Mouse (Mus musculus) adrenal gland, adult 2 months (tissue): ENCODE data around the gene 1700019D03Rik. TPM values are rescaled to one million over a fixed set of nuclear protein-coding genes. Genes with fewer than 3 reads are reported as not detected.

Source experiments
- DNase-seq: peaks from one replicate; pipeline ENCODE4 v3.0.0; 2021
- long read RNA-seq: library from polyadenylated mRNA; stranded (forward); transcript quantifications from one replicate; pipeline ENCODE4 v2.0.0, GENCODE M21; 2021
- polyA plus RNA-seq: library from polyadenylated mRNA; depleted of rRNA; stranded (reverse); fragments of >200 nt; gene quantifications from 2 replicates; pipeline ENCODE4 v1.2.3, GENCODE M21; 2012; rRNA removed
- total RNA-seq, 2 experiments: library from RNA; stranded (reverse); gene quantifications; 2 replicates each; pipeline ENCODE4 v1.2.3; 2021

Gene 1700019D03Rik
- total RNA-seq (1 to 10 TPM; 1.1 to 1.7 TPM), polyA plus RNA-seq (0.19 and 0.29 TPM in 2 replicates)
- long read RNA-seq, result 0 reads

DNA sequence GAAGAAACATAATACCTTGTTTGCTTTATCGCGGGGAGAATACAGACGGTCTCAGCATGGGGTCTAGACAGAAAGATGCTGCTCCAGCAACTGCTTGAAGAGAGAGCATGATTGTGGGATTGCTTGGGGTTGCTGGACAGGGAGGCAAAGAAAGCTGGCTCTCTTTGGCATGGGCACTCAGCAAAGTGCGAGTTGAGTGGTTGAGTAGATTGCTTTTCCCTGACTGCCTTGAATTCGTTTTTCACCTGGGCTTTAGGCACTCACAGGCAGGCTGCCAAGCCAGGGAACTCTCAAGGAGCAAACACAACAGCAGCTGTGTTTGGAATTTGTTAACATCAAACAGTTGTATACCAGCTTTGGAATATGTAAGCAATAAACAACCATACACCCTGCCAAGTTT is at the start of gene 1700019D03Rik:
Gene 1700019D03Rik (minus strand): TSS at position 101 of the 400 bp plus-strand sequence.
- DNase-seq, result no peak

DNA sequence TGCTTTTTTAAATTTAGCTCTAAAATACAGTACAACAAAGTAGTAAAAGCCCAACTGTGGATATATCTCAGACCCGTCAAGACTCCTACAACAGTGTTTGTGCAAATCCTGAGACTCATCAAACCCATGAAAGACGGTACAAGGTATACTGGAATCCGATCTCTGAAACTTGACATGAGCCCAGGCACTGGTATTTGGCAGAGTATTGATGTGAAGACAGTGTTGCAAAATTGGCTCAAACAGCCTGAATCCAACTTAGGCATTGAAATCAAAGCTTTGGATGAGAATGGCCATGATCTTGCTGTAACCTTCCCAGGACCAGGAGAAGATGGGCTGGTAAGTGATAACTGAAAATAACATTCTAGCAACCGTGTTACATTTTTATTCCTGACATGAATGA is 43.9 kb upstream of the 1700019D03Rik start:
- DNase-seq, result no peak

DNA sequence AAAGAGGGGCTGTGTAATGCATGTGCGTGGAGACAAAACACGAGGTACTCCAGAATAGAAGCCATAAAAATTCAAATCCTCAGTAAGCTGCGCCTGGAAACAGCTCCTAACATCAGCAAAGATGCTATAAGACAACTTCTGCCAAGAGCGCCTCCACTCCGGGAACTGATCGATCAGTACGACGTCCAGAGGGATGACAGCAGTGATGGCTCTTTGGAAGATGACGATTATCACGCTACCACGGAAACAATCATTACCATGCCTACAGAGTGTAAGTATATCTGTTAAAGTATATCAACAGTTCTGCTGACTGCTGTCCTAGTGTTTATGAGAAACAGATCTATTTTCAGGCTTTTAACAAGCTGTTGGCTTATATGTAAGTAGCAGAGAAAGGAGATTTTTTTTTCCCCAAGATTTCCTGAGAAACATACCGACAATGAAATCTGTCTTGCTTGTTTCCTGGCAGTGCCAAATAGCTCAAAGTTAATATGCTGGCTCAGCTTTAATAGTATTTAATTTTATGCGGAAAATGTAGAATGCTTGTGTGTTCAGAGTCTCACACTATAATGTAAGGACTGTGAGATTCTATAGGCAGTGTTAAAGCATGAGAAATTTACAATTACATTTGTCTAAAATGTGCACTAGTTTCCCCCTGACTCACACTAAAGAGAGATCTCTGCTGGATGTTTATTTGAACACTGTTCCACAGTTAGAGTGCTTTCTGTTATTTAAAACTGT is 42.1 kb upstream of the 1700019D03Rik start:
- DNase-seq, result no peak

DNA sequence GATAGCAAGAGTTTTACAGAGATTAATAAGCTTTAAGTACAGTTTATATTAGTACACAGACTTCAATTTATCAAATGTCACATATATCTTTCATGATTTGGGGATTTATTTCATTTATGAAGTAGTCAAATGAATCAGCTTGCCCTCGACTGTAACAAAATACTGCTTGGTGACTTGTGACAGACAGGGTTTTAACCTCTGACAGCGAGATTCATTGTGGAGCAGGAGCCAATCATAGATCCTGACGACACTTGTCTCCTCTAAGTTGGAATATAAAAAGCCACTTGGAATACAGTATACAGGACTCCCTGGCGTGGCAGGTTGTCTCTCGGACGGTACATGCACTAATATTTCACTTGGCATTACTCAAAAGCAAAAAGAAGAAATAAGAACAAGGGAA is 41.4 kb upstream of the 1700019D03Rik start, which contains the start of gene Mstn:
Gene Mstn (plus strand): TSS at position 301 of the 400 bp plus-strand sequence.
- no peak for DNase-seq

DNA sequence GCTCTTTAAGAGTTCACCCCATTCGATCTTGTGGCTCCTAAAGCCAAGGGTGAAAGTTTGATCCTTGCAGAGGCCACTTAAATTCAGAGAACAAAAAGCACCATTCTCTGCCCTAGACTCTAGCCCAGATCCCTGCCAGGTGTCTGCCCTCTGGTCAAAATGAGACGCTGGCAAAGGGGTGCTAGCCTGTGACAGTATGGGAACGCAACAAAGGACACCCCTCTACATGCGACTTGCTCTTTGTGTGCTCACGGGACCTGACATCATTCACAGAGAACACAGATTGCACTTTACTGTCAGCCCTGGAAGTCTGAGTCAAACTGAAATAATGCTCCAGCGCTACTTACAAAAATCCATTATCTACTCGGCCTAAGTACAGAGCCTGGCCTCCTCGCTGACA is 40.5 kb upstream of the 1700019D03Rik start:
- DNase-seq, result no peak

DNA sequence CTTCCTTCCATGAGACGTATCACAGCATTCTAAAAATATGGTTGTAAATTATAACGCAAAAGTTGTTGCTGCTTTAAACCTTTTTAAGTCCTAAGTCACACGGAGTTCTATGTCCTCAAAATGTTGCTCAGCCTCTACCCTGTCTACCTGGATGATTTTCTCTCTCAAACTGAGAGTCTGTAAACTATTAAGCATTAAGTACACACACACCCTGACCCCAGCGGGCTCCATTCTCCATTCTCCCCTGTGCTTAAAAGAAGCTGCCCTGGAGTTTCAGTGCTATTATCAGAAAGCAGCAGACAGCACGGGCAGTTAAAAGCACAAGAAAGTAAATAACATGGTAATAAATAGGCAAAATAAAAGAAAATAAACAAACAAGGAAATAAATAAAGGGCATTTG is 39.1 kb upstream of the 1700019D03Rik start:
- DNase-seq, result no peak

DNA sequence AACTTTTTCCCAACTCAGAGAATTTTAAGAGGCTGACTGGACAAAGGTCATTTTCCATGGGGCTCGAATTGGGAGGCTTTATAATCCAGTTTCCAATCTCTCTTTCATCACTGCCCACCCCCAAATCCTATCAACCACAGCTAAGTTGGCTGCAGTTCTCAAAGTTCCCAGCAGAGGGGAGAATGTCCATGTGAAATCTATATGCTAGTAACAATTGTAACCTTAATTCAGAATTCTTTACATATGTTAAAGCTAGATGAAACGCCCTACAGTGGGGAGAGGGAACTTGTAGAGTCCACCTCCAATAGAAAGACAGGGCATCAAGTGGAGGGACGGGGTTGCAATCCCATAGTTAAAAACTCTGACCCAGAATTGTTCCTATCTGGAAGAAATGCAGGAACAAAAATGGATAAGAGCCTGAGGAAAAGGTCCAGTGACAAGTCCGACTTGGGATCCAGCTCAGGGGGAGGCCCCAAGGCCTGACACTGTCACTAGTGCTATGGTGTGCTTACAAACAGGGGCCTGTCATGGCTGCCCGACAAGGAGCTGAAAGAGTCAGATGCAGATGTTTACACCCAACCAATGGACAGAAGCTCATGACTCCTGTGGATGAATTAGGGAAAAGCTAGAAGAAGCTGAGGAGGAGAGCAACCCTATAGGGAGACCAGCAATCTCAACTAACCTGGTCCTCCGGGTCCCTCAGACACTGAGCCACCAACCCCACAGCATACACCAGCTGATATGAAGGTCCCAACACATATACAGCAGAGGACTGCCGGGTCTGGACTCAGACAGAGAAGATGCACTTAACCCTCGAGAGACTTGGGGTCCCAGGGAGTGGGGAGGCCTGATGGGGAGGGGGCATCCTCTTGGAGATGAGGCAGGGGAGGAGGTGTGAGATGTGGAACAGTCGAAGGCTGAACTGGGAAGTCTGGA is 33.4 kb upstream of the 1700019D03Rik start:
- peak; percentile 36 for DNase-seq

DNA sequence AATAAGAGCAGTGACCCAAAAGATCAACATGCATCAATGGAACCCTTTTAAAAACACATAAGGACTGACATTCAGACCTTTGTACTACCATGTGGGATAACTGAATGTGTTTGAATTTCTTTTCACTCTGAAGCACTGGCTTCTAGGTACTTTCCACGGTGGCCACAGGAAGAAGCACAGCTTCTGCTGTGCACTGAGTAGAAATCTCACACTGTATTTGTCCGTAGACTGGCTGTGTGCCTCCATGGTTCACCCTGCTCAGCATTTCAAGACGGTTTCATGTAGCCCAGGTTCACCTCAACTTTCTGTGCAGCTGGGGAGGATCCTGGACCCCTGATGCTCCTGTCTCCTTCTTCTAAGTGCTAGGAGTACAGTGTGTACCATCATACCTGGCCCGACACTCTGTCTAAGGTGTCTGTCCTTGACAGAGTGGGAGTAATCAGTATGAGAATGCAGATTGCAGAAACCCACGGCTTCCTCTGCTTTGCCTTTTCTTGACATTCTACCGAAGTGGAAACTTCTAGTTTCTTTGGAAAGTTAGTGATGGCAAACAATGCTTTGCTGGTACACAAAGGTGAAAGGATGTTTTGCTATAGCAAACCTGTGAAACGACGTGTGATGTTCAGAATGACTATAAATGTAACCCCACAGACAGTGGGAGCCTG is 29.9 kb upstream of the 1700019D03Rik start:
- DNase-seq, result no peak

DNA sequence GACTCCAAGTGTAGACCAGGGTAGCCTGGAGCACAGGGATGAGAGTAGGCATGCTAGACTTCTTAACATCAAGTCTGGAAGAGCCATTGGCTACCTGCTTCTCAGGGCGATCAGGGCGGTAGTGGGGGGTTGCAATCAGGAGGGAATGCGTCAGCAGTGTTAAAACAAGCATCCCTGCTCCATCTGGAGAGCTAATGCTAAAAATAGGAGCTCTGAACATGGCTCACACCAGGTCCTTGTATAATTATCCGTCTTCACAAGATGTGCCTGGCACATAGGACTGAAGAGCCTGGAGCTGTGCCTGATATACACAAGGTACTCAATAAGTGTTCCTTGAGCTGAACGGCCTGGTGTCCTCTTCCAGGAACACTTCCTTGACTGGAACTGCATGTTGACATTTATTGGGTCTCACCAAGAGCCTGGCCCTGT is 17.5 kb upstream of the 1700019D03Rik start:
- no peak for DNase-seq

DNA sequence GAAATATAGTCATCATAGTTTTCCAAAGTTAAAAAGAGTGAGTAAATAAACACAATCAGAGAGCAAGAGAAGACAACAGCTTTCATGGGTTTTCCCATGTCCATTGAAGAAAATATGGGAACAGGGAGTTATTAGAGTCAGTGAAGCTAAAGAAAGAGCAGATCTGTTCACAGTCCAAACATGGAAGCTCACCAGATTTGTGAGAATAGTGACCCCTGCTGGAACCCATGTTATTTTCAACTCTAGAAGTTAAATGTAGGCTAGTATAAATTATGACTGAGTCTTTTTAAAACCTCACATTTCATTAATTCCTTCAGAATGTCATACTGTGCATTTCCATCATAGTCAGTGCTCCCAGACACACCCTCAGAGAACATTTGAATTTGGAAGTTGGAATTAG is 12.6 kb upstream of the 1700019D03Rik start:
- DNase-seq, result no peak

DNA sequence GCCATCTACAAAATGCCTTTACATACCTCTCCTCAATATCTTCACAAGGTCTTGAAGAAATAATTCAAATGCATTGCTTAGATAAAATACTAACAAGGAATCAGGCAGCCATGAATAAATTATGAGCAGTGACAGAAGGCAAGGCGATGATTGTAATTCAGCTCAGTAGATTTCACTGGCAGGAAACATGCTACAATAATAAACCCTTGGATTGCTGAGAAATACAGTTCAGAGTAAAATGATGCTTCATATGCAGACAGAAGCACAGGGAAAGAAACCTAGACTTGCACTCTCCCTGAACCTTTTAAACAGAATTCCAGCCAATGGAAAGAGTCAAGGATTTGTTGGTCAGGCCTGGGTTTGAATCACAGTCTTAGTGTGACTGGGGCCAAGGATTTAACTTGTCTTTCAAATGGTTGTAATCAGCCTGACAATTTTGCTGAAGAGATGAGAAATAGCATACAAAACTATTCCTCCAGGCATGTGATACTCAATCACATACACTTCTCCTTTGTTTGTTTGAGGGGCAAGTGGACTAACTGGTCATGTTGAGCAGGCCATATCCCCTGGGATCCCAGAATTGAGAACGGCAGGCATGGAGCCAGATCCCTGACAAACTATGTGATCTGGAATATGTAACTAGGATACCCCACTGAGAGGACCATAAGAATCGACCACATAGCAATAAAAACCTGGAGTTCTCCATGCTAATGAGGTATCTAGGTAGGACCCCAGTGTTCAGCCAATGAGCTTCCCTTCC is 1.1 kb downstream of the 1700019D03Rik start:
- no peak for DNase-seq

DNA sequence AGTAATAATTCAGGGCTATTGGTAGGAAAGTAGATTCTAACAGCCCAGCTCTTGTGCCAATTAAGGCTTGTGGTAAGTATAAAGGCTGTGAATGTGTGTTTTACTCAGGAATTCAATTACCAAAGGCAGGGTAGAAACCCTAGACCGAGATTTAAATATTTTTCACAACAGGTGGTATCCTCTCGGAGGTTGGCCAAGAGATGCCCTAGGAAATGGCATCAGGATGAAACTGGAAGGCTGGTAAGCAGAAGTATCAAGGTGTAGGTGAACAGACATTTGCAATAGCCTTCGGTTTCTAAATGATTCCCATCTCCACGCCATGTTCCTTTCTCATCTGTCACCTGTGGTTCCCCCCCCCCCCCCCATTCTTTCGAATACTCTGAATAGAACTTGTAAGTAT is 4.4 kb downstream of the 1700019D03Rik start:
- DNase-seq, result no peak

DNA sequence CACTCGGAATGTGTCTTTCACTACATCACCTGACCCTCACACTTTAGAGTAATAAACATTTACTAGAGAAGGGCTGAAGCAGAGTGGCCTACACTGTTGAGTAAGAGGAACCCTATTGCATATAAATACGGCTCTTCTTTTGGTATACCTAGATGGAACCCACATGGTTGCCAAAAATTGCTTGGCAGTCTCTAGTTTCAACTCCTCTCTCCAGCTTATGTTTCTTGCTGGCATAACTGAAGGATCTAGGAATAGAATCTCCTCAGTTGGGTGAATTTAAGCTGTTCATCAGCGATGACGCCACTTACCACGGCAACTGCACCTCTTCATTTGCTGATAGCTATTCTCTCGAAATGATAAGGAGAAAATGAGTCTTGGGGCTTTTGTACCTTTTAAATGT is 5.3 kb downstream of the 1700019D03Rik start:
- DNase-seq, result no peak

DNA sequence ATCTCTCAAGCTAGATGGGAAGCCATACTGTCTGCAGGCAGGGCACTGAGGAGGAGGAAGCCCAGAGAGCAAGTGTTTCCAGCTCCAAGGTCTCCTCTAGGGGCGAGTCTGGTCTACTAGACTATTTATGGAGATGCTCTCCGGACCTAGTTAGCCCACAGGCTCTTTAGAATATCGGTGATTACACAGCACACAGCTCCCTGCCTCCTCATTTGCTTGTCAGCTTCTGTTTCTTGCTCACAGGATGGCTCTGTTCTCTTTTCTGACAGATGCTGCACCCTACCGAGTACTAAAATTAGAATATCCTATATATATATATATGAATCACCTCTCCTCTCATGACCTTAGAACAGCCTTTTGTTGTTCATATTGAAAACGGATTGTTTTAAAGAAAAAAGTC is 33.3 kb downstream of the 1700019D03Rik start:
- no peak for DNase-seq

DNA sequence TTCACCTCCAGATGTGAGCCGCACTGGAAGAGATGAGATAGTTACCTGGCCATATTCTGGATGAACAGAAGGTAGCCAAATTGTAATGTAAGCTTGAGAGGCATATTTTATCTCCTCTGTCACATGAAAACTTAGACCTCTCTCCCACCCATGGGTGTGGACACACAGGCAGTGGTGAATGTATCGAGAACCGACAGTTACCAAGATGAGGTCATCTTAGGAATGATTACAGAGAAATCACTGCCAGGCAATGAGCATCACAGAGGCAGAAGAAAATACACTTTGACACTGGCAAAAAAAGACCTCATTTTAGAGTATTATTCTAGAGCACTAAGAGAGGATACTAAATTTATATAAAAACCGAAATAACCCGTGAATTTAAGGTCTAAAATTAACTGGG is 46.8 kb downstream of the 1700019D03Rik start:
- no peak for DNase-seq

DNA sequence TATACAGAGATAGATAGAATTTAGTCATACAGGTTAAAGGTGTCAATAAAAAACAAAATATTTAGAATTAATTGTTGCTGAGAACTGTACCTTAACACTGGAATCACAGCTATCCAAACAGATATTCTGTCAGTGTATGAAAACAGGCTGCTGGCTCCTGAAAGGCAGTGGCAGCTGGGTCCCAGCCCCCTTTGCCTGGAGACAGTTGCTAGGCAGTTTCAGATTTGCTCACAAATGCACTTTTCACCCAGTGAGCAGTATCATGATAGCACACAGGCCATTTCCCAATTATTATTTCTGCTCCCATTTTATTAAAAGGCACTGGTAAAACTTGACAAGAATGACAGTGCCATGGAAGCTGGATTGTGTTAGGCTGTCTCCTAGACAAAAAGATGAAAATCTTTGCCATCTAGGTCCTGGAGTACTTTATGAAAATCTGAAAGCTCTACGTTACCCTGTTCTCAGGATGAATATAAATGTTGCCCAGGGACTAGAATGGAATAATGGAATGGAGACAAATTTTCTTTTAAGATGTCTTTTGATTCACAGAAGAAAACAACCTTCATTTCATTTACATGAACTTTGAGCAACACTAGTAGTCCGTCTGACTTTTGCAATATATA is 48.0 kb downstream of the 1700019D03Rik start:
- DNase-seq, result no peak

DNA sequence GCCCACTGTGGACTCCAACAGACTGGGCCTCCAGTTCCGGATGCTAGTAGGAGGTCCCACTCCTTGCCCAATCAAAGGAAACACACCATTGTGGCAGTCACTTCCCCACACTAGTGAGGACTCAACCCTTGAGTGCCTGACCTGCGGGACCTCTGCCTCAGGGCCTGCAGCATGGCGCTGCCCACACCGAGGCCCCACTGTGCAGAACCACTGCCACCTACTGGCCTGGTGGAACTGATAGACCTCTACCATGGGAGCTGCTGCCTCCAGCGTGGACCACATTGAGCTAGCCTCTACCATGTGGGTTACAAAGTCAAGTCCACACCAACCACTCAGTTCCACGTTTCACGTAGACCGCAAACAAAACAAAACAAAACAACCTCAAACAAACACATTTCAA is 55.4 kb downstream of the 1700019D03Rik start:
- no peak for DNase-seq

DNA sequence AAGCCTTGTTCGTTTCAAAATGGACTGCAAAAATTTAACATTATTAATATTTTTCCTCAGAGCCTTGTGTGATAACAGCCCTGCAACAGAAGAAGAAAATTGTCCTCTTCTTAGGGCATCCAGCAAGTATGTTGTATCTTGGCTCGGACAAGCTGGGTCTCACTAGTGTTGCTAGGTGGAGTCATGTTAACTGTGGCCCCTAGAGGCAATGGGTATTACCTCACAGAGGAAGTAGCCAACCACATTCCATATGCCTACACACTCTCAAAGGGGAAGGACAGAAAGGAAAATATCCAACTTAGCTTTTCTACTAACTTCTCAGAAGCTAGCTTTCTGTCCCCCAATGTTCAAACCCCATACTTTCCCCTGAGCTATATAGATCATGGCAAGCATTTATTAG is 56.9 kb downstream of the 1700019D03Rik start:
- no peak for DNase-seq

DNA sequence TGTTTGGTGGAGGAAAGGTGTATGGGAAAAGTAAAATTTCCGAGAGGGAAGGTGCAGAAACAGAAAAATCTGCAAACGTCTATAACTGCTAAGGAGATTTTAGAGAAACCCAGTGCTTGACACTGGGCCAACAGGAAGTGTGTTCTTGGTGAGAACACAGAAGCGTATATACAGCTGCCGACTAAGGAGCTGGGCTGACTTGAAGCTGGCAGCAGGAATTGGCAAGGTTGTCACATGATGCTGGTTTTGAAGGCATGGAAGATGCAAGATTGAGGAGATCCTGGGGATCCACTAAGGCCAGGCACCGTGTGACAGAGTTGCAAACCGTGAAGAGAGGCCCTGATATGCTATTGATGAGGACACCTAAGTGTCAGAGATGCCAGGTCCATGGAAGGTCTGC is 59.8 kb downstream of the 1700019D03Rik start:
- DNase-seq, result no peak

DNA sequence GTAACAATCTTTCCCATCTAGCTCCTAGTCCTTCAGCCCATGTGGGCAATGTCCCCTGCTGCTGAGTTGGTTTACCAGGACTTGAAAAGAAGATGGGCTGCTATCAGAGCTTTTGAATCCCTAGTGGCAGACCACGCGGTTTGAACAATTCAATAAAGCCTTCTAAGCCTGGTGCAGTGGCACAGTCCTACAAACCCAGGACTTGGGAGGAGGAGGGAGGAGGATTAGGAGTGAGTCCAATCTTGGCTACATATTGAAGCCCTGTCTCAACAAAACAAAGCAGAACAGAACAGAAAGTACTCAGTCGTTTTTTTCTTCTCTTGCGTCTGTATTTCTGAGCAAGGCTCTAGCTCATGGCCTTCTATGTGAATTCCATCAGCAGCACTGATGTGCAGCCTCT is 63.2 kb downstream of the 1700019D03Rik start:
- DNase-seq, result no peak

DNA sequence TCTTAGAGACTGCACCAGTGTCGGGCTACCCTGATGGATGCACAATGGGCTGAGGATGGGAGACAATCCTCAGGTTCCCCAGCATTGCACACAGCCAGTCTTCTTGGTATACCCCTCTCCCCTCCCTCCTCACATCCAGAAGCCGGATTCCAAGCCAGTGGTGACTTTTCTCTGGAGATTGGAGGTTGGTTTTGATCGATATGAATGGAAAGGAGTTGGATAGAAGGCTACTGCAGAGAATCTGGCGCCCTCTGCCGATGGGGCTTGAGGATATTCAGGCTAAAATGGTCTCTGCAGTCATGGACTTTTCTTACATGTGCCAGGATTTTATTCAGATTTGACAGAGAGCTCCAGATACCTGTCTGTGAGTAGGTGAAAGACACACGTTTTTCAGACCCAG is 64.9 kb downstream of the 1700019D03Rik start:
- peak; percentile 40 for DNase-seq
